Mouse (Mus musculus) right cerebral cortex, postnatal 4 days (tissue): Measurements from ENCODE around the gene Tmem37.

Experiments
- DNase-seq: peaks from one replicate; pipeline ENCODE4 v3.0.0-alpha.2; 2022

The Tmem37 gene

GRCm38 (mm10) chr1:120055475-120055874 lies 18.4 kb downstream of the Tmem37 start:
- DNase-seq = no peak

GRCm38 (mm10) chr1:120054997-120055396 lies 18.9 kb downstream of the Tmem37 start:
- DNase-seq = no peak

- DNase-seq = no peak
These were observed 22.8 kb downstream of the Tmem37 start for GRCm38 (mm10) chr1:120051070-120051469.

- no peak for DNase-seq
These were observed 26.5 kb downstream of the Tmem37 start for GRCm38 (mm10) chr1:120047325-120047724.

- DNase-seq = no peak
These were observed 29.3 kb downstream of the Tmem37 start for GRCm38 (mm10) chr1:120044584-120044983.

GRCm38 (mm10) chr1:120042421-120042820 lies 31.5 kb downstream of the Tmem37 start:
- no peak for DNase-seq

GRCm38 (mm10) chr1:120038594-120038993 lies 35.3 kb downstream of the Tmem37 start:
- no peak for DNase-seq

- DNase-seq = no peak
These were observed 36.7 kb downstream of the Tmem37 start for GRCm38 (mm10) chr1:120037021-120037683.

GRCm38 (mm10) chr1:120035456-120036034 lies 38.3 kb downstream of the Tmem37 start:
- no peak for DNase-seq

GRCm38 (mm10) chr1:120034793-120035192 lies 39.1 kb downstream of the Tmem37 start:
- no peak for DNase-seq

- DNase-seq = no peak
These were observed 40.4 kb downstream of the Tmem37 start for GRCm38 (mm10) chr1:120033469-120033854.

- DNase-seq = peak; percentile 78
These were observed 40.9 kb downstream of the Tmem37 start for GRCm38 (mm10) chr1:120032804-120033468.

- DNase-seq = no peak
These were observed 43.4 kb downstream of the Tmem37 start for GRCm38 (mm10) chr1:120030474-120030873.

- no peak for DNase-seq
These were observed 46.2 kb downstream of the Tmem37 start for GRCm38 (mm10) chr1:120027693-120028092.

GRCm38 (mm10) chr1:120025050-120025439 lies 48.8 kb downstream of the Tmem37 start:
- DNase-seq = no peak

GRCm38 (mm10) chr1:120024331-120025049 lies 49.4 kb downstream of the Tmem37 start:
- no peak for DNase-seq

GRCm38 (mm10) chr1:120021951-120022350 lies 51.9 kb downstream of the Tmem37 start:
- DNase-seq = no peak

- no peak for DNase-seq
These were observed 53.5 kb downstream of the Tmem37 start for GRCm38 (mm10) chr1:120020322-120020897.

GRCm38 (mm10) chr1:120019428-120019827 lies 54.4 kb downstream of the Tmem37 start:
- no peak for DNase-seq

- DNase-seq = no peak
These were observed 55.0 kb downstream of the Tmem37 start for GRCm38 (mm10) chr1:120018900-120019299.
